Mouse (Mus musculus): Measurements from ENCODE around the gene Gm17267. TPM values are rescaled to one million over a fixed set of nuclear protein-coding genes. Genes with fewer than 3 reads are reported as not detected.

Gm17267 gene
- not detected in 2 replicates for polyA plus RNA-seq (2021; fragmentation: Nextera tagmentation)
- long read RNA-seq, experiment 1: 0 reads
- long read RNA-seq, experiment 2: 0 reads

GRCm38 (mm10) chrX:126017257-126017656 lies at the start of gene Gm17267:
TSS of gene Gm17267 (plus strand) at chrX:126017557.

All from layer of hippocampus, adult 6 months (tissue).